Mouse (Mus musculus): Measurements from ENCODE around the gene Eif4h.

GRCm38 (mm10) chr5:134646461-134646860 is 7.2 kb upstream of the Eif4h start:
- TF ChIP-seq CTCF (IDR thresholded peaks at IDR 0.05; ENCODE audit: control insufficient read depth, insufficient read depth, insufficient replicate concordance, low read depth, low read length) (no peak; the same call in 1 of the 2 replicates), POLR2A (IDR thresholded peaks at IDR 0.05; ENCODE audit: control insufficient read depth, low read depth, low read length) (no peak)

Data from testis, adult 2 months (tissue).